Mouse (Mus musculus) cerebellum, adult 11 months (tissue): ENCODE measurements around the gene 2700049A03Rik.
A peak's percentile ranks its signal among the peaks of the same experiment; 100 is the strongest.

Experiments
- DNase-seq: peaks from one replicate; pipeline ENCODE4 v3.0.0; 2022

2700049A03Rik gene

GRCm38 (mm10) chr12:71184396-71184795 is 47.7 kb downstream of the 2700049A03Rik start:
- no peak for DNase-seq

- no peak for DNase-seq
These were observed 56.1 kb downstream of the 2700049A03Rik start for GRCm38 (mm10) chr12:71192705-71193104.

GRCm38 (mm10) chr12:71197671-71198070 is 61.0 kb downstream of the 2700049A03Rik start:
- DNase-seq = peak; percentile 20

GRCm38 (mm10) chr12:71201753-71202152 is 65.1 kb downstream of the 2700049A03Rik start:
- no peak for DNase-seq

- DNase-seq = no peak
These were observed 67.7 kb downstream of the 2700049A03Rik start for GRCm38 (mm10) chr12:71204303-71204702.

GRCm38 (mm10) chr12:71217191-71217590 is 80.5 kb downstream of the 2700049A03Rik start:
- no peak for DNase-seq

GRCm38 (mm10) chr12:71217866-71218522 is 81.3 kb downstream of the 2700049A03Rik start:
- DNase-seq = peak; percentile 10

GRCm38 (mm10) chr12:71222761-71223160 is 86.1 kb downstream of the 2700049A03Rik start:
- no peak for DNase-seq

- DNase-seq = no peak
These were observed 91.1 kb downstream of the 2700049A03Rik start for GRCm38 (mm10) chr12:71227769-71228168.

GRCm38 (mm10) chr12:71228925-71229649 is 92.4 kb downstream of the 2700049A03Rik start:
- no peak for DNase-seq

GRCm38 (mm10) chr12:71231561-71231960 is 94.9 kb downstream of the 2700049A03Rik start:
- no peak for DNase-seq

GRCm38 (mm10) chr12:71233426-71233825 is 96.8 kb downstream of the 2700049A03Rik start:
- no peak for DNase-seq

- DNase-seq = no peak
These were observed 100.4 kb downstream of the 2700049A03Rik start for GRCm38 (mm10) chr12:71237074-71237473.

GRCm38 (mm10) chr12:71242791-71243190 is 106.1 kb downstream of the 2700049A03Rik start:
- no peak for DNase-seq

- no peak for DNase-seq
These were observed 108.2 kb downstream of the 2700049A03Rik start for GRCm38 (mm10) chr12:71244766-71245390.

- DNase-seq = no peak
These were observed 110.5 kb downstream of the 2700049A03Rik start for GRCm38 (mm10) chr12:71247191-71247590.

- no peak for DNase-seq
These were observed 112.7 kb downstream of the 2700049A03Rik start for GRCm38 (mm10) chr12:71249348-71249747.

- no peak for DNase-seq
These were observed 116.0 kb downstream of the 2700049A03Rik start for GRCm38 (mm10) chr12:71252509-71253167.

GRCm38 (mm10) chr12:71254779-71255178 is 118.1 kb downstream of the 2700049A03Rik start:
- no peak for DNase-seq

GRCm38 (mm10) chr12:71258196-71258920 is 121.7 kb downstream of the 2700049A03Rik start:
- no peak for DNase-seq

GRCm38 (mm10) chr12:71264211-71264610 is 127.6 kb downstream of the 2700049A03Rik start:
- no peak for DNase-seq

- DNase-seq = no peak
These were observed 132.7 kb downstream of the 2700049A03Rik start for GRCm38 (mm10) chr12:71269367-71269766.

- no peak for DNase-seq
These were observed 134.5 kb downstream of the 2700049A03Rik start for GRCm38 (mm10) chr12:71271131-71271530.
